Mouse (Mus musculus): ENCODE measurements around the gene Dhrs2.

The Dhrs2 gene

DNA sequence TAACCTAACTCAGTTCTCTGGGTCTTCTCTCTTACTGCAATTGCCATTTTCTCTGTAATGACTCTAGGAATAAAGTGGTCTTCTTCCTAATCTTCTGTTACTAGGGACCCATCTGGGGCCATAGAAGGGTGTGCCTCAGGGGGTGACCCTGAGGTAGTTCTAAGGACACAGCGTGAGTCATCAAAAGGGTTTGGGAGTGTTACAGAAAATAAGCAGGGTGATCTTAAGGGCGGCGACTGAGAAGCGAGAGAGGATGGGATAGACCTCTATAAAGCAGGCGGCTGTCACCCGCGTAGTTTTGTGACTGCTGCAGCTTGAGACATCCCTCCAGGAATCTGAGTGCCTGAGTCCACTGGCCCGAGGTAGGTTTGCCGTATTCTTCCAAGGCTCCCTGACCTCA is at the start of gene Dhrs2:
Gene Dhrs2, plus strand, starts transcription at position 301 of the 400 bp plus-strand sequence.
- no peak for DNase-seq (ENCODE audit: low read depth, low spot score)

DNA sequence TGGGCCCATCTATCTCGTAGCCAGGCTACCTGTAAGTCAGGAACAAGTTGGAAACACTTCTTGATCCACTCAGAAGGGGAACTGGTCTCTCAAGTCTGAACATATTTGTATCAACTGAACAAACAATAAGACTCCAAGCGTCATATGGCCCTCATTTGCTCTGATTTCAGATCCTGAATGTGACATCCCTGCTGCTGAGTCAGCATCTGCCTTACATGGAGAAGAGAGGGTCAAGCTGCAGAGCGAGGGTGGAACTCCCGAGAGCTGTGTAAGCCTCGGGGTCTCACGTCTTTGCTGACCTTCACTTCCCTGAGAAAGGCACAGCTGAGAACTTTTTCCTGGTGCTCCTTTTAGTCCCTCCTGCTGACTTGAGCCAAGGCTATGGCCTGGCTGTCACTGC is 47.6 kb upstream of the Dhrs2 start:
- no peak for DNase-seq (ENCODE audit: low read depth, low spot score)

DNA sequence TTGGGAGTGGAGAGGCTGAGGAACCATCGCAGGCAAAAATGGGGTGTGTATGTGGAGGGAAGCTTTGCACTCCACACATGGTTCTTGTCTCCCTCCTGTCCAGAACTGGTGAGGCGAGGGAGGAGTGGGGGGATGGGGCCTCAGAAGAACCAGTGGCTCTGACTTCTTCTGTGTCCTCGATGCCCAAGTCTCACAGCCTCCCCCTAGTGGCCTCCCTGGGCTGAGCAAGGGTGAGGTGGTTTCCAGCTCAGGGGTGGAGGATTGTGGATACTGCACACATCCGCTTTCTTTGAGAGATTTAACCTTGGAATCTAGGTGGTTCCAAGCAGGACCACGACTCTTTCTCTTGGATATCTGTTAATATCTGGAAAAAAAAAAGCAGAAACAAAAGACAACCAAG is 44.5 kb upstream of the Dhrs2 start:
- DNase-seq (ENCODE audit: low read depth, low spot score) = no peak

DNA sequence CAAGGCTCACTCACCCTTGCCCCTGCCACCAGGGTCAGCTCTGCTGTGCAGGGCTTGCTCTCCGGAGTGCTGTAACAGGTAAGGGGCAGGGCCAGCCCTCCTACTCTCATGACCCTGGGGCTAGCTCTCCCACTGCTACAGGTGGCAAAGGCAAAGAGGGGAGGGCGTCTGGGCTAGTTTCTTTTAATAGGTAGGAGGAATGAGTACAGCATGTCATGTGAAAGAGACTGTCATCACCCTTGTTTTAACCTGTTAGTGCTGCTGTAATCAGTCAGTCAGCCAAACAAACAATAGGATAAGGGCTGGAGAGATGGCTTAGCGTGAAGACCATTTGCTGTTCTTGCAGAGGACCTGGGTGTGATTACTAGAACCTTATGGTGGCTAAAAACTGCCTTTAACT is 40.9 kb upstream of the Dhrs2 start:
- DNase-seq (ENCODE audit: low read depth, low spot score) = no peak

DNA sequence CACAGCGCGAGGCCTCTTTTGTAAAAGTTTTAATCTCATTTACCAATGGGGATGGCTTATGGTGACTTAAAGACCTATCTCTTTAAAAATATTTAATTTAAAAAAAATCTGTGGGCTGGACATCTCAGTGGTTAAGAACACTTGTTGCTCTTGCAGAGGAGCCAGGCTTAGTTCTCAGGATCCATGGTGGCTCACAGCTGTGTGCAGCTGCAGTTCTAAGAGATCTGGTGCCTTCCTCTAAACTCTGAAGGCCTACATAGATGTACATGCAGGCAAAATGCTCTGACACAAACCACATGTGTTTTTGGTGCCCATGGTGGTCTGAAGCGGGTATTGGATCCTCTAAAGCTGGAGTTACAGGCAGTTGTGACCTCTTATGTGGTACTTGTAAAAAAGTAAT is 38.6 kb upstream of the Dhrs2 start:
- no peak for DNase-seq (ENCODE audit: low read depth, low spot score)

DNA sequence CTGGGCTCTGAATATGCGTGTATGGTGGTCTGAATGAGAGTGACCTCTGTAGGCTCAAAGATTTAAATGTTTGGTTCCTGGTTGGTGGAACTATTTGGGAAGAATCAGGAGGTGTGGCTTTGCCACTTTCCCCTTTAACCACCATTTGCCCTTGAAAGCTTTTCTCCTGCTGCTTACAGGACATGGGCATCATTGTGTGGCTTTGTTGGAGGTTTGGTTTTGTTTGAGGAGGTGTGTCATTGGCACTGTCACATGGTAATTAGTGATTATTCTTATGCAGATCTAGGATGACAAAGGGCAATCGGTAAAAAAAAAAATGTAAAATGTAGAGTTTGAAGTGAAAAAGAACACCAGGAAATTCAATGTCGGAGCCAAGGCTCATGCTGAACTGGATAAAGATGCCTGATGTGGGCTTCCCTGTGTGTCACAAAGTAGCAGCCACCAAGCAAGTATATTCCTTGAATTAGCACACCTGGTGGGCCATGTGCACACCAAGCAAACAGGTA is 37.1 kb upstream of the Dhrs2 start:
- no peak for DNase-seq (ENCODE audit: low read depth, low spot score)

DNA sequence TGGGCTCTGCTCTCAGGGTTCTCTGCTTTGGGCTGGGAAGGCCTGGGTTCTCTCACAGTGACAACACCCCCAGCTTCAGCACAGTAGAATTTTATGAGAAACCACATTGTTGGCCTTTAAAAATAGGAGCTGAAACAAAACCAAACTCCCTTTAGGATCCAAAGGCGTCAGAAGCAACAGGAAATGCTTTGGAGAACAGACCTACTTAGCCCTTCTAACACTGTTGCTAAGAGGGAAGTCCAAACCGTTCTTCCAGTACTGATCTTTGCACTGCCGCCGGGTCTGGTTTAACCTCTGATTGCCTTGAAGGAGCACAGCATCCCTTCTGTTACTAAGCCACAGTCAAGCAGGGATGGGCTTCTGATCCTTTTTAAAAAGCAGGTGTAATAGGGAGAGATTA is 33.3 kb upstream of the Dhrs2 start:
- DNase-seq (ENCODE audit: low read depth, low spot score) = no peak

DNA sequence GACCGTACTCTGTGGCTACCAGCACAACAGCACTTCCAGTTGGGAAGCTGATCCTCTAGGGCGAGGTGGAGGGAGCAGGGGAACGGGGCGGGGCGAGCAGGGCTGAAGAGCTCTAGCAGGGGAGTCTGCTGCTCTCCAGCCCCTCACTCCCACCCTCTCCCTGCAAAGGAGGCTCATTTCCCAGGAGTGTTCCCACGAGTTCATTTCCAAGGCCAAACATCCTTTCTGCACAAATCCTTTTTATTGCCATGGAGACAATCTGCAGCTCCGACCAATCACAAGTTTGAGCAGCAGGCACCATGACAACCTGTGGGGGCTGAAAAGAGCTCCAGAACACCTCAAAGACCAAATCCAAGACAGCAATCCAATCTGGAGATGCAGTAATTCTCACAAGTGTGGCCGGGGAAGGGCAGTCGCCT is 32.4 kb upstream of the Dhrs2 start:
- no peak for DNase-seq (ENCODE audit: low read depth, low spot score)

DNA sequence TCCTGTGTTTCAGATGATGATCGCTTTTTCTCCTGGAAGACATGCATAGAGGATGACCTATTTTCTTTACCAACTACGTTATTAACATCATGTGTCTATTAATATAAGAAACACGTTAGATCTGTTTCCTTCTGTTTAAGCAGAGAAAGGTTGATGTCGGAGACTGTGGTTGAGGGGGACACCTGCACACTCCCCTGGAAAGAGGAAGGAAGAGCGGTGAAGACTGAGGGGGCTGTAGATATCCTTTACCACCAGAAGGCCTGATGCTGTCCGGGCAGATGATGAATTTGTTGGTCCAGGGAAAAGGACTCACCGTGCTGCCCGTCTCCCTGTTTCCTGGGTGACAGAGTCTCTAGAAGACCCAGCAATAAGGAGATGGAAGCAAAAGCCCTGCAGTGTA is 28.5 kb upstream of the Dhrs2 start:
- DNase-seq (ENCODE audit: low read depth, low spot score) = no peak

DNA sequence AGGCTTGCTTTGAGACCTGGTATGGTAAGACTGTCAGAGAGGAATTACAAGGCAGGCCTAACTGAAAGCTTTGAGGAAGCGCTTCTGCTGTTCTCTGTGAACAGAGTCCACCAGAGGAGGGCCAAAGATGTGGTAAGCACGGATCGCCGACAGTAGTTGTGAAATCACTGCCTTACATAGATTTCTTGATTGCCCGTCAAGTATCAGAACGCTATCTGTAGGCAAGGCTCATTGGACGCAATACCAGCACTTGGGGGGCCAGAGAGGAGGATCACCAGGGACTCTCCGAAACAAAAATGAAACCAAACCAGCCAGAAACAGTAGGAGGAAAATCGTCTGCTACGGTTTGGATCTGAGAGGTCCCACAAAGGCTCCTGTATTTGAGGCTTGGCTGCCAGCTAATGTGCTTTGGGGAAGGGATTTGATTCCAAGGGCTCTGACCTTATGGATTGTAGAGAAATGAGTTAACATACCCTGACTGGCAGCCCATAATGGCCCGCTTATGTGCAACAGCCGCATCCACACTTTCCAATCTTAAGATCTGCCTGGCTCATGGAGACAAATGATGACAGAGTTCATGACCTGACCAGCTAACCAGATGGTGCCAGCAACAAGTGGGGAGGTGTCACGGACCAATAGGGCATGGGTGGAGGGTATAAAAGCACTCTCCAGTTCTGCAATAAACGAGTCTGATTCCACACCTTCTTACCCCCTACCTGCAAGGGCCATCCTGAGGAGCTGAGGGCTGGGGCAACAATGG is 27.8 kb upstream of the Dhrs2 start:
- DNase-seq (ENCODE audit: low read depth, low spot score) = no peak

DNA sequence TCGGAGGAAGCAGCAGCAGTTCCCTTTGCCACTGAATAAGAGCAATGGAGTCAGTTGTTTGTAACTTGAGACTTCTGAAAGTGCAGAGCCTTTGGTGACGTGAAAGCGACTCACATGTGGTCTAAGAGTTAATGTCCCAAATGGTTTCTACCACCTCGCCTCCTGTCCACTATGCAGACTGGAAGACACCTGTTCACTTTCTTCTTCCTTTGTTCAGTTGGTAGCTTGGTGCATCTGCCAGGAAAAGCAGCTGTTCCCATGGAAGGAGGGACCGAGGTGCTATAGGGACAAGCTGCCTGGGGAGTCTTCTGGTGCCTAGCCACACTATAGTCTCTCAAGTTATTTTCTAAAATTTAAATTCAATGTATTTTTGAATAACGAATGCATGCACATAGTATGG is 27.0 kb upstream of the Dhrs2 start:
- no peak for DNase-seq (ENCODE audit: low read depth, low spot score)

DNA sequence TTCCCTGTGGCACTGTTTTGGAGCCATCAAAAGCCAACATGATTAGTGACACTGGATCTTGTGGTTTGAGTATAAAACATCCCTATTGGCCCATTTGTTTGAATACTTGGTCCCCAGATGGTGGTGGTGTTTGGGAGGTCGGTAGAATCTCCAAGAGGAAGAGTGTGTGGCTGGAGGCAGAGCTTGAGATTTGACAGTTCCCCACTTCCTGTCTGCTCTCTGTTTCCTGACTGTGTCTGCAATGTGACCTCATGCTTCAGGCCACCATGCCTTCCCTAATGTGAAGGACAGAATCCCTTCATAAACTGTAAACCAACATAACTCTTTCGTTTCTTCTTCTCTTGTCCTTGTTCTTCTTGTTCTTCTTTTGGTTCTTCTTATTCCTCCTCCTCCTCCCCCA is 24.7 kb upstream of the Dhrs2 start:
- no peak for DNase-seq (ENCODE audit: low read depth, low spot score)

DNA sequence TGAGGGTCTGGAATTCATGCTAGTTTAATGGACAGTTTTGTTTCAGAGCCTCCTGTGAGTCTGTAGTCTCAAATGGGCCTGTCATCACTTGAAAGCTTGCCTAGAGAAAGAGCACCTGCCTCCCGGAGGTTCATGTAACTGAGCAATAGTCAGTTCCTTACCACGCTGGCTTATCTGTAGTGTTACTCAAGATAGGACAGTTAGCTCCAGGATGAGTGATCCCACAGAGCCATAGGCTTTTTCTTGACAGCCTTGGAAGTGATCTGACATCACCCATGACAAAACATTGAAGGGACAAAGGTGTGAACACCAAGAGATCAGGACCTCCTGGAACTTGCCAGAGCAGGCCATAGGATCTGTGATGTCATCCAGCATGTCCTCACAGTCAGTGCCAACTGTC is 23.6 kb upstream of the Dhrs2 start:
- no peak for DNase-seq (ENCODE audit: low read depth, low spot score)

DNA sequence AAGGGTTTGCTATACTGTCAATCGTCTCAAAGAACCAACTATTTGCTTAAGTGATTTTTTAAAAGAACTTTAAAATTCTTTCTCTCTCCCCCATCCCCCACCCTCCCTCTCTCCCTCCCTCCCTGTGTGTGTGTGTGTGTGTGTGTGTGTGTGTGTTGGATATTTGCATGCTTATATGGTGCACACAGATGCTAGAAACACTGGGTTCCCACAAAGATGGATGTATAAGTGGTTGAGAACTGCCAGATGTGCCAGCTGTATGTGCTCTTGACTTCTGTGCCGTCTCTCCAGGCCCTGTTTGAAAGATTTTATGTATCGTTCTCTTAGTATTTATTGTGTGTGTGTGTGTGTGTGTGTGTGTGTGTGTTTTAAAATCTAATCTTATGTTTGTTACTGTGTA is 17.3 kb upstream of the Dhrs2 start:
- DNase-seq (ENCODE audit: low read depth, low spot score) = no peak

DNA sequence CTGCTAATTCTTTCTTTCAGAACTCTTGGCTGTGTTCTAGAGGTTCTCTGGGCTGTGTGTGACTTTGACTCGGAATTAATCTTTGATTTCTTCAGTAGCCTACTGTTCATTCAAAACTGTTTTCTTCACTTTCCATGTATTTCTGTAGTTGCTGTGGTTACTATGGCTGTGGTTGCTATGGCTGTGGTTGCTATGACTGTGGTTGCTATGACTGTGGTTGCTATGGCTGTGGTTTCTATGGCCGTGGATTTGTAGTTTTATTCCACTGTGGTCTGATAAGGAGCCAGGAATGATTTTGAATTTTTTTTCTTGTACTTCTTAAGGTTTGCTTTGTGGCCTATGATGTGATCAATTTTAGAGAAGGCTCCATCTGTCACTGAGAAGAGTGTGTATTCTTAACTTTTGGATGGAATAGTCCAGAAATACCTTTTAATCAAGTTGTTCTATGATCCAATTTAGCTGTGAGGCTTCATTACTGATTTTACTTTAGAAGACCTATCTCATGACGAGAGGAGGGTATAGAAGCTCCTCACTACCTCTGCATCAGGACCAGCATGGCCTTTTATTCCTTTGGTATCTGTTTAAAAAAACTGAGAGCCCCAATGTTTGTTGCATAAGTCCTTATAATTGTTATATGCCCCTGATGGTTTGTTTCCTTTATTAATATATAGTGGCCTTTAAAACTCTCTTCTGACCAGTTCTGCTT is 16.6 kb upstream of the Dhrs2 start:
- DNase-seq (ENCODE audit: low read depth, low spot score) = no peak

DNA sequence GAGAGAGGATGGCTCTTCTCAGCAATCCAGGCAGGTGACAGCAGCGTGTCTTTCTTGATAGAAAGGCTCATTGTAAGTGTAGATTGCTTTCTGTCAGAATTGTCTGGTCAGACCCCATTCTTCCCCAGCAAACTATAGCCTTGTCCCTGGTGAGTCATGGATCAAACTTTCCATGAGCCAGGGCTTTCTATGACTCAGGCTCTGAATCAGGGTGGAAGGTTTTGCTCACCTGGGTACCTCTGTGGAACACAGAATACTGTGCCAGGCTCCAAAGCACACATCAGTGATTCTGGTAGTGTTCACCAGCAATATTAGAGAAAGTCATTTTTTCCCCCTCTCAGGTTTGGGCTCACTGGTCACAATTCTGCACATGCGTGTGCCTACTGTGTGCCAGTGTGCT is 13.5 kb upstream of the Dhrs2 start:
- no peak for DNase-seq (ENCODE audit: low read depth, low spot score)

DNA sequence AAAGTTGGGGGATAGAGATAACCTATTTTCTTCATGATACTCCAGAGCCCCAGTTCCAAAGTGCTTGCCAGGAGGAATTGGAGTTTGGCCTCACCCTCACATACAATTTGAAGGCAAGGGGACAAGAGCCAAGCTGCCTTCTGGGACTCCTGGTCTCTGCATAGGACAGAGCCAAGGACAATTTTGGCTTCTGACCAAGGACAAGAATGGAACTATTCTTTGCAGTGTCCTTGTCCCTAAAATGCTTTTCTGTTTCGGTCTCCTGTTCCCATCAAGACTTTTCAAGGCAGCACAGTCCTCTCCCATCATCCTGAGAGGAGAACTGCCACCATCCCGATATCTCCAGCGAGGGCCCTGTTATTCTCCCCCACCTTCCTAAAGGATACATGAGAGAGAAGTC is 8.2 kb upstream of the Dhrs2 start:
- DNase-seq (ENCODE audit: low read depth, low spot score) = no peak

DNA sequence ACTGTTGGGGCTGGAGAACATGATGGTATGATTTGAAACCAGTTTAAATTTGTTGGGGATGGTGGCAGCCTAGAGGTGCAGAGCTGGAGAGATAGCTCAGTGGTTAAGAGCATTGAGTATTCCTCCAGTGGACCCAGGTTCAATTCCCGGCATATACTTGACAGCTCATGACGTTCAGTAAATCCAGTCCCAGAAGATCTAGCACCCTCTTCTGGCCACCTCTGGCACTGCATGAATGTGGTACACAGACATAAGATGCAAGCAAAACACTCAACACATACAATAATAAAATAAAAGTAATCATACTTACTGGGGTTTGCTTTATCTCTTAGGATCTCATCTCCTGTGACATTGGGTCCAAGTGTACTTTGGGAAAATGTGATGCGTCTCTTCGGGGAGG is 7.3 kb upstream of the Dhrs2 start:
- peak; percentile 5 for DNase-seq (ENCODE audit: low read depth, low spot score)

DNA sequence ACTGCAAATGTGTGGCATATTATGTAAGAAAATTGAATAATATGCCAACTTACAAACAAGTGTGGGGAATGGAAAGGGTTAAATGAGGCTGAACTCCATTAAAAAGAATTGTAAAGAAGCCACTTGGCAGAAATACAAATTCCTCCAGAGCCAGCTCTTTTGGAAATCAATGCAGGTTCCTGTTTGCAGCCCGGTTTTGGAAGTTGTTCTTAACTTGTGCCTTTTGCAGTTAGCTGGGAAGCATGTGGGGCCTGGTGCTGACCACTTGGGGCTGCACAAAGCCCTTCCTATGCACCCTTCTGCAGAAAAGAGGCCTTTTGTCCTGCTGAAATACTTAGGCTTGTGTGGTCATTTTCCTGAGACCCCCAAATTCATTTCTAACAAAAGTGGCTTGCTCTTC is 1.4 kb downstream of the Dhrs2 start:
- no peak for DNase-seq (ENCODE audit: low read depth, low spot score)

DNA sequence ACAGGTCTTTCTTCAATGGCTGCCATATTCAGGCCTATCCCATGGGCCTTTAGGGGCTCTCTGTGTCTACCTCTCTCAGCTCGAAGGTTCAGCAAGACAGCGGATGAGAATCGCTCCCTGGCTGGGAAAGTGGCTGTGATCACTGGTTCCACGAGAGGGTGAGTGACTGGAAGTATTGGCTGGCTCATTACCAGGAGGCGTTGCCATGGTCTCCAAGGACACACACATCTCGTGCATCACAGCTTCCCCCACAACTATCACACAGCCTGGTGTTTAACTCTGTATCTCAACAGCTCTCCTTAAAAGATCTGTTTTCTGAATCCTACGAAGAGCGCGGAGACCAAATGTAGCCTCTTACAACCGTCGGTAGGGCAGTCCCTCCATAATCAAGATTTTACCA is 12.8 kb downstream of the Dhrs2 start:
- no peak for DNase-seq (ENCODE audit: low read depth, low spot score)

DNA sequence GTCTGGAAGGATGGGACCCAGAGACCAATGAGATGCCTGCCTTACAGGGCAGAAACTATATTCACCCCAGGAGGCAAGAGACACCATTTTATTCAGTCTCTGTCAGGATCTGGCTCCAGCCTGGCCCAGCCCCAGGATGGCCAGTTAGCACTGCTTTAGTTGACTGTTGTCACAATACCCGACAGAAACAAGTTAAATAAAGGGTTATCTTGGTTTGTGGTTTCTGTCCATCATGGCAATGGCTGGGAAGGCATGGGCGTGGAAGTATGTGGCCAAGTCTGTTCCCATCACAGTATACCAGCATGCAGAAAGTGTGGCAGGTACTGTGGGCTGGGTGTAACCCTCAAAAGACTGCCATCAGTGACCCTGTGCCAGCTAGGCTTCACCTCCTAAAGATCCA is 14.9 kb downstream of the Dhrs2 start:
- DNase-seq (ENCODE audit: low read depth, low spot score) = no peak

DNA sequence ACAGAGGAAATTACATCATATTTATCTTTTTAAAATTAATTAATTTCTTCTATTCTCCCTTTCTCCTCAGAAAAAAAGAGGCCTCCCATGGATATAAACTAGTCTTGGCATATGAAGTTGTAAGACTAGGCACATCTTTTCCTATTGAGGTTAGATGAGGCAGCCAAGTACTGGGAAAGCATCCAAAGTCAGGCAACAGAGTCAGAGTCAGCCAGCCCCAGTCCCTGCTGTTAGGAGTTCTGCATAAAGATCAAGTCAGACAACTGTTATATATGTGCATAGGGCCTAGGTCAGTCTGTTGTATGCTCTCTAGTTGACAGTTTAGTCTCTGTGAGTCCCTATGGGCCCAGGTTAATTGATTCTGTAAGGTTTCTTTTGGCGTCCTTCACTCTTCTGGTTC is 20.9 kb downstream of the Dhrs2 start:
- DNase-seq (ENCODE audit: low read depth, low spot score) = no peak

DNA sequence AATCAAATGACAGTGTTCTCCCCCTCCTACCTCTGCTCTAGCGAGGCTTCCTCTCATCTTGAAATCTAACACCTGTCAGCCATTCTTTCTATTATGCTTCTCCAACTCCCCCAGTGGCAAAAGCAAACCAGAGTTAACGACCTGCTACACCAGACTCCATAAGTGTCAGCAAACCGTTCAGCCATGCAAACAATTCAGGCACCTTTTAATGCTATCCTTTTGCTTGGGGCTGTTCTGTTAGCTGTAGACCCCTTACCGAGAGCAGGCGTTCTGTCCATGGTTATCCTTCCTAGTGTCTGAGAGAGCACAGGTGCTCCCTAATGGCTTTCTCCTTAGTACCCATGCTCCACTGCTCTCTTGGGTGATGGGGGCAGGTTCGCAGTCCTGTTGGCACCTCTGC is 25.4 kb downstream of the Dhrs2 start:
- no peak for DNase-seq (ENCODE audit: low read depth, low spot score)
